Mouse (Mus musculus) layer of hippocampus, postnatal 10 days (tissue): ENCODE measurements around the gene Gabarap. TPM values are rescaled to one million over a fixed set of nuclear protein-coding genes. Genes with fewer than 3 reads are reported as not detected.
"Not testable (repeated sequence)": the region's sequence is repeated elsewhere in the genome, so short reads cannot be mapped to it uniquely, and the experiment has no call there.

Experiments
- DNase-seq, 2 experiments: peaks; one replicate each; pipeline ENCODE4 v3.0.0; 2021; ENCODE audit warnings: low spot score in 2 of 2
- long read RNA-seq: library from polyadenylated mRNA; stranded (forward); transcript quantifications from one replicate; pipeline ENCODE4 v2.0.0, GENCODE M21; 2023
- total RNA-seq, 2 experiments: library from RNA; stranded (reverse); gene quantifications; 2 replicates each; pipeline ENCODE4 v1.2.3; 2021

Gene Gabarap
- total RNA-seq, result 100 to 1,000 TPM; 256 to 267 TPM
- long read RNA-seq, transcript Gabarap-201 (4 exons, 1,351 nt), result major isoform, 294 of 299 reads
- long read RNA-seq, partial matches to known transcripts, result 0 of 299 reads
- long read RNA-seq, other reads (novel, unspliced or antisense), result 4 of 299 reads

- DNase-seq, result peak; percentile 97
Measured at GRCm38 (mm10) chr11:69990850-69991691, at the start of gene Gabarap. Gabarap (plus strand) TSS chr11:69991143.

GRCm38 (mm10) chr11:69945216-69945615 lies 45.7 kb upstream of the Gabarap start:
- no peak for DNase-seq

- no peak for DNase-seq
Measured at GRCm38 (mm10) chr11:69945997-69946891, 44.7 kb upstream of the Gabarap start.

GRCm38 (mm10) chr11:69947337-69948065 lies 43.4 kb upstream of the Gabarap start:
- DNase-seq, result peak in 1 of 2 experiments; percentile 19

- peak; percentile 82 to 85 for DNase-seq
Measured at GRCm38 (mm10) chr11:69948066-69948762, 42.7 kb upstream of the Gabarap start, which contains the start of gene Slc2a4. Slc2a4 (minus strand) TSS chr11:69948188.

GRCm38 (mm10) chr11:69948763-69949150 lies 42.2 kb upstream of the Gabarap start:
- peak; percentile 85 to 89 for DNase-seq

- no peak for DNase-seq
Measured at GRCm38 (mm10) chr11:69950807-69951459, 40.0 kb upstream of the Gabarap start.

GRCm38 (mm10) chr11:69952274-69952673 lies 38.7 kb upstream of the Gabarap start:
- DNase-seq, result no peak

GRCm38 (mm10) chr11:69953267-69953915 lies 37.6 kb upstream of the Gabarap start:
- DNase-seq, result no peak

GRCm38 (mm10) chr11:69955618-69956017 lies 35.3 kb upstream of the Gabarap start:
- DNase-seq, result not testable (repeated sequence)

- no peak for DNase-seq
Measured at GRCm38 (mm10) chr11:69956218-69956617, 34.7 kb upstream of the Gabarap start.

GRCm38 (mm10) chr11:69960616-69961015 lies 30.3 kb upstream of the Gabarap start:
- no peak for DNase-seq

GRCm38 (mm10) chr11:69961841-69962240 lies 29.1 kb upstream of the Gabarap start:
- no peak for DNase-seq

- DNase-seq, result no peak
Measured at GRCm38 (mm10) chr11:69964650-69965270, 26.2 kb upstream of the Gabarap start, which contains the start of gene Cldn7. Cldn7 (plus strand) TSS chr11:69964779.

GRCm38 (mm10) chr11:69965271-69966005 lies 25.5 kb upstream of the Gabarap start:
- DNase-seq, result no peak

- DNase-seq, result no peak
Measured at GRCm38 (mm10) chr11:69966006-69966859, 24.7 kb upstream of the Gabarap start.
